Mouse (Mus musculus) bone marrow macrophage, adult 2 months (primary cell): ENCODE measurements around the gene Wdr43.

Source experiments
- CTCF ChIP-seq: IDR thresholded peaks from 2 replicates; pipeline ENCODE4 v1.5.1; 2012; ENCODE audit warnings: low read depth, mild to moderate bottlenecking, low read length, moderate library complexity
- POLR2A ChIP-seq: IDR thresholded peaks from 2 replicates; pipeline ENCODE4 v1.6.1; 2012; ENCODE audit warnings: mild to moderate bottlenecking, low read depth, low read length, borderline replicate concordance

GRCm38 (mm10) chr17:71673936-71674335 lies 58.2 kb downstream of the Wdr43 start:
- TF ChIP-seq POLR2A = no peak
- no peak for TF ChIP-seq CTCF
